Mouse (Mus musculus): ENCODE data around the gene Vmn2r90. TPM values are rescaled to one million over a fixed set of nuclear protein-coding genes. Genes with fewer than 3 reads are reported as not detected.

Gene Vmn2r90
- total and polyA plus RNA-seq, 3 experiments, result not detected

DNA sequence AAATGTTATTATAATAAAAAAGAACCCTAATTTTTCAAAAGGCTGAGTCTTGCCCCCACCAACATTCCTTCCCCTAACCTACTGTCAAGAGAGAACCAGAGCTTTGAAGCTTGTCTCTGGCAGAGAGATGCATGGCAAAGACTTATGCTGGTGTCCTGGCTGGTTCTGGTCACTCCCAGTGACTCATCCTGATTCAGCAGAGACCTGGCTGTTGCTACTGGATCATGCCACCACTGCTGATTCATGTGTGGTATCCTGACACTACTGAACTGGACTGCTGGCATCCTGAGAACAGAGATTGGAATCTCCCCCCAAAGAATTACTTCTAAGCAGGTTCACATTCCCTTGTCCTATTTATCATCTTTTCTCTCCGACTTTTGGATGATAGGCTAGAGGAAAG, 60.7 kb downstream of the Vmn2r90 start:
- no peak for TF ChIP-seq POLR2AphosphoS2 (IDR thresholded peaks at IDR 0.05; ENCODE audit: low read length)
- TF ChIP-seq MEF2A (IDR thresholded peaks at IDR 0.05; ENCODE audit: extremely low read depth, insufficient replicate concordance, low read depth, low read length, poor library complexity, severe bottlenecking), result no peak
- no peak for TF ChIP-seq CHD1 (IDR thresholded peaks at IDR 0.05; ENCODE audit: low read depth, low read length)
- no peak for TF ChIP-seq RAD21 (IDR thresholded peaks at IDR 0.05; ENCODE audit: low read depth, low read length)
- TF ChIP-seq EP300 (IDR thresholded peaks at IDR 0.05; ENCODE audit: low read depth in 1 of 2, low read length in 2 of 2), result no peak
- TF ChIP-seq ZKSCAN1 (IDR thresholded peaks at IDR 0.05; ENCODE audit: low read depth, low read length), result no peak
- TF ChIP-seq SMC3 (IDR thresholded peaks at IDR 0.05; ENCODE audit: low read depth, low read length), result no peak
- no peak for TF ChIP-seq POLR2A (IDR thresholded peaks at IDR 0.05; ENCODE audit: control insufficient read depth in 1 of 2, insufficient read depth in 1 of 2, low read depth in 1 of 2, low read length in 2 of 2, poor library complexity in 1 of 2)
- no peak for TF ChIP-seq USF2 (IDR thresholded peaks at IDR 0.05; ENCODE audit: borderline replicate concordance in 1 of 2, insufficient read depth in 1 of 2, low read depth in 1 of 2, low read length in 2 of 2)
- TF ChIP-seq GATA1 (IDR thresholded peaks at IDR 0.05; ENCODE audit: low read depth, low read length), result no peak
- no peak for TF ChIP-seq MYB (IDR thresholded peaks at IDR 0.05; ENCODE audit: low read depth, low read length)
- peaks cover 0 to 3% of the 10 kb centered on the region in 2 experiments; a peak in 1 of 4 replicates for H3K36me3 ChIP-seq (ENCODE audit: control insufficient read depth in 1 of 2, insufficient read depth in 2 of 2, low read length in 2 of 2)
- H3K4me3 ChIP-seq (ENCODE audit: control insufficient read depth in 1 of 2, insufficient read depth in 1 of 2, low read depth in 2 of 2, low read length in 2 of 2), result no peak overlapping the region
- H3K27ac ChIP-seq (ENCODE audit: control insufficient read depth, low read depth, low read length), result no peak overlapping the region
- no peaks in the 10 kb centered on the region for H3K27me3 ChIP-seq (ENCODE audit: control insufficient read depth in 1 of 2, insufficient read depth in 2 of 2, low read length in 2 of 2)
- H3K79me2 ChIP-seq (ENCODE audit: control insufficient read depth, insufficient read depth, low read length, poor library complexity), result no peaks in the 10 kb centered on the region
- DNase-seq (ENCODE audit: low read depth, low spot score), result no peak
- H3K9me3 ChIP-seq (replicated peaks; ENCODE audit: insufficient read depth, low read length), result no peaks in the 10 kb centered on the region
- H3K9ac ChIP-seq (ENCODE audit: control insufficient read depth, low read depth, low read length, poor library complexity, severe bottlenecking), result no peak overlapping the region
- no peaks in the 10 kb centered on the region for H3K4me1 ChIP-seq (ENCODE audit: control insufficient read depth in 1 of 2, insufficient read depth in 2 of 2, low read length in 2 of 2)

DNA sequence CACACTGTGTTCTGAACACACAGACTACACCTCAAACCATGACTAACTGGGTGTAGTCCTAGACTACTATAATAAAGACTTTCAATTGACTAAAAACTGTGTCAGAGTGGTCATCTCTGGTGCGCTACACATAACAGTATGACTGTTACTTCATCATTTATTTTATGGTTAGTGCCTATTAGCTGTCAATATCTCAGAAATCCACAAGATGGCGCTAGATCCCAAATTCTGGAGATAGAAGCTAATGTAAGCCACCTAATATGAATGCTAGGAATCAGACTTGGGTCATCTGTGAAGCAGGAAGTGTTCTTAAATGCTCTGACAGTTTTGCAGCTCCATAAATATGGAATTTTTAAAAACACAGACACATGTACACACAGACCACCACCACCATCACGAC, 62.9 kb downstream of the Vmn2r90 start:
- Histone ChIP-seq H3K79me2 (ENCODE audit: control insufficient read depth, insufficient read depth, low read length, poor library complexity) (no peaks in the 10 kb centered on the region), H3K36me3 (ENCODE audit: control insufficient read depth in 1 of 2, insufficient read depth in 2 of 2, low read length in 2 of 2) (peaks cover 0 to 3% of the 10 kb centered on the region in 2 experiments; a peak in 1 of 4 replicates), H3K27ac (ENCODE audit: control insufficient read depth, low read depth, low read length) (no peak overlapping the region), H3K4me1 (ENCODE audit: control insufficient read depth in 1 of 2, insufficient read depth in 2 of 2, low read length in 2 of 2) (no peaks in the 10 kb centered on the region), H3K4me3 (ENCODE audit: control insufficient read depth in 1 of 2, insufficient read depth in 1 of 2, low read depth in 2 of 2, low read length in 2 of 2) (no peak overlapping the region), H3K9ac (ENCODE audit: control insufficient read depth, low read depth, low read length, poor library complexity, severe bottlenecking) (no peak overlapping the region), H3K27me3 (ENCODE audit: control insufficient read depth in 1 of 2, insufficient read depth in 2 of 2, low read length in 2 of 2) (no peaks in the 10 kb centered on the region), H3K9me3 (replicated peaks; ENCODE audit: insufficient read depth, low read length) (no peaks in the 10 kb centered on the region)
- peak; percentile 84 for DNase-seq (ENCODE audit: low read depth, low spot score)
- TF ChIP-seq MXI1 (IDR thresholded peaks at IDR 0.05; ENCODE audit: low read depth, low read length) (no peak), ZC3H11A (IDR thresholded peaks at IDR 0.05; ENCODE audit: low read depth, low read length) (peak; percentile 96), CHD2 (IDR thresholded peaks at IDR 0.05; ENCODE audit: low read length) (no peak), MEF2A (IDR thresholded peaks at IDR 0.05; ENCODE audit: extremely low read depth, insufficient replicate concordance, low read depth, low read length, poor library complexity, severe bottlenecking) (no peak), ELF1 (IDR thresholded peaks at IDR 0.05; ENCODE audit: low read depth, low read length) (peak; percentile 38; the same call in 1 of the 2 replicates), TCF12 (IDR thresholded peaks at IDR 0.05; ENCODE audit: low read depth, low read length) (no peak), MYC (IDR thresholded peaks at IDR 0.05; ENCODE audit: low read depth, low read length) (peak; percentile 46; the same call in 1 of the 2 replicates), HCFC1 (IDR thresholded peaks at IDR 0.05; ENCODE audit: low read depth, low read length) (no peak), USF1 (IDR thresholded peaks at IDR 0.05; ENCODE audit: low read depth, low read length) (no peak), MAZ (IDR thresholded peaks at IDR 0.05; ENCODE audit: low read depth, low read length) (no peak), NELFE (IDR thresholded peaks at IDR 0.05; ENCODE audit: low read depth, low read length) (no peak), CHD1 (IDR thresholded peaks at IDR 0.05; ENCODE audit: low read depth, low read length) (no peak), POLR2AphosphoS5 (IDR thresholded peaks at IDR 0.05; ENCODE audit: borderline replicate concordance, low read depth, low read length) (no peak), EP300 (IDR thresholded peaks at IDR 0.05; ENCODE audit: low read depth in 1 of 2, low read length in 2 of 2) (no peak), NRF1 (IDR thresholded peaks at IDR 0.05; ENCODE audit: insufficient read depth, low read depth, low read length, poor library complexity, severe bottlenecking) (no peak), MYB (IDR thresholded peaks at IDR 0.05; ENCODE audit: low read depth, low read length) (no peak), USF2 (IDR thresholded peaks at IDR 0.05; ENCODE audit: borderline replicate concordance in 1 of 2, insufficient read depth in 1 of 2, low read depth in 1 of 2, low read length in 2 of 2) (no peak), GABPA (IDR thresholded peaks at IDR 0.05; ENCODE audit: low read depth, low read length) (no peak), GATA1 (IDR thresholded peaks at IDR 0.05; ENCODE audit: low read depth, low read length) (no peak), ZMIZ1 (IDR thresholded peaks at IDR 0.05; ENCODE audit: low read depth, low read length) (no peak), RCOR1 (IDR thresholded peaks at IDR 0.05; ENCODE audit: low read depth, low read length) (no peak), UBTF (IDR thresholded peaks at IDR 0.05; ENCODE audit: borderline replicate concordance, insufficient read depth, low read depth, low read length) (no peak), ETS1 (IDR thresholded peaks at IDR 0.05; ENCODE audit: low read depth, low read length) (no peak), MAX (IDR thresholded peaks at IDR 0.05; ENCODE audit: low read length) (no peak), BHLHE40 (IDR thresholded peaks at IDR 0.05; ENCODE audit: borderline replicate concordance, low read depth, low read length) (no peak)
